Mouse (Mus musculus) liver, embryonic 11.5 days (tissue): ENCODE measurements around the gene Irx6. TPM values are rescaled to one million over a fixed set of nuclear protein-coding genes. Genes with fewer than 3 reads are reported as not detected.

Source experiments
- ATAC-seq: fragments of 200-750 bp; cut with Nextera tagmentation; replicated peaks from 2 replicates; pipeline ENCODE4 v1.8.0; 2017; ENCODE audit warnings: moderate number of reproducible peaks, mild to moderate bottlenecking, moderate TSS enrichment, moderate library complexity; ENCODE audit not compliant: low FRiP score
- DNase-seq: peaks from one replicate; pipeline ENCODE4 v3.0.0-alpha.2; 2017; ENCODE audit warnings: low spot score
- H3K27ac ChIP-seq: fragments of 300-500 bp; sonication (generic); 2 replicates; pipeline ENCODE4 v1.5.1; 2014; ENCODE audit warnings: mild to moderate bottlenecking, low read depth, low read length, control low read depth
- H3K27me3 ChIP-seq: fragments of 300-500 bp; sonication (generic); replicated peaks from 2 replicates; pipeline ENCODE4 v1.6.1; 2014; ENCODE audit warnings: low read length, mixed read lengths; ENCODE audit not compliant: control insufficient read depth, insufficient read depth
- H3K36me3 ChIP-seq: fragments of 300-500 bp; sonication (generic); 2 replicates; pipeline ENCODE4 v1.6.1; 2014; ENCODE audit warnings: mild to moderate bottlenecking, low read length, moderate library complexity, mixed read lengths; ENCODE audit not compliant: control insufficient read depth, insufficient read depth
- H3K4me1 ChIP-seq: fragments of 300-500 bp; sonication (generic); replicated peaks from 2 replicates; pipeline ENCODE4 v1.6.1; 2014; ENCODE audit warnings: low read length, mixed read lengths; ENCODE audit not compliant: control insufficient read depth, insufficient read depth
- H3K4me2 ChIP-seq: fragments of 300-500 bp; sonication (generic); 2 replicates; pipeline ENCODE4 v1.6.1; 2014; ENCODE audit warnings: mild to moderate bottlenecking, control low read depth, moderate library complexity
- H3K4me3 ChIP-seq: fragments of 300-500 bp; sonication (generic); 2 replicates; pipeline ENCODE4 v1.5.1; 2014; ENCODE audit warnings: low read depth, low read length, control low read depth
- H3K9ac ChIP-seq: fragments of 300-500 bp; sonication (generic); 2 replicates; pipeline ENCODE4 v1.6.1; 2014; ENCODE audit warnings: low read depth, low read length, control low read depth
- H3K9me3 ChIP-seq: fragments of 300-500 bp; sonication (generic); 2 replicates; pipeline ENCODE4 v1.6.1; 2016; ENCODE audit warnings: low read length, inconsistent platforms, mixed read lengths; ENCODE audit not compliant: control insufficient read depth
- WGBS: fragments of 180-500 bp; shearing (Covaris S2); extraction: QIAGEN DNeasy Blood & Tissue Kit; methylation state at CpG from one replicate; pipeline ENCODE4 v1.1.7; 2014; 5-methylcytosine and 5-hydroxymethylcytosine counted together
- polyA plus RNA-seq: library from polyadenylated mRNA; unstranded; fragments of >200 nt; fragmentation: Nextera tagmentation; extraction: Ambion mirVana; gene quantifications from 2 replicates; pipeline ENCODE4 v1.2.1, GENCODE M21; 2014

Irx6 gene
- polyA plus RNA-seq, 1 experiment from 2014 or later: not detected

GRCm38 (mm10) chr8:92671892-92672291, 2.2 kb upstream of the Irx6 start:
- Histone ChIP-seq H3K9ac (no peak overlapping the region), H3K27me3 (peaks cover 49% of the 10 kb centered on the region), H3K4me3 (no peak overlapping the region), H3K36me3 (no peaks in the 10 kb centered on the region), H3K4me2 (no peak overlapping the region), H3K27ac (no peak overlapping the region), H3K4me1 (no peaks in the 10 kb centered on the region; the same call in 1 of the 2 replicates), H3K9me3 (no peaks in the 10 kb centered on the region)
- 81% methylated on average over 4 of the region's 4 CpGs for WGBS
- ATAC-seq (no peak), DNase-seq (no peak)

DNA sequence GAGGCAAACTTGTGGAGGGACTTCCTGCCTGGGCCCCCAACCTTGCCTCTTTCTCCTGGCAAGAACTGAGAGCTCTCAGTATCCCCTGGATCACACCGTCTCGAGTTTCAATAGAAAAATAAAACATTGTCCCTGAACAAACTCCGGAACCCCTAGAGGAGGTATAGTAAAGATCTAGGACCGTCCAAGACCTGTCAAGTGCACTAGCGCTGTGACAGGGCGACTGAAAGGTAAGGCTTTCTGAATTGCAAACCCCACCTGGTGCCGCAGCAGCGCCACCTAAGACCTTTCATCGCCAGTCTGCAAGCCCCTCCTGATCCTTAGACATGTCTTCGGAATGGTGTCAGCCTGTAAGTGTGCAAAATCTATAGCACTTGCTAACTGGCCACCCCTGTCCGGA, 987 bp upstream of the Irx6 start:
- H3K36me3 ChIP-seq: no peaks in the 10 kb centered on the region
- peaks cover 61% of the 10 kb centered on the region for H3K27me3 ChIP-seq
- peak overlapping the region; percentile 41; the same call in 1 of the 2 replicates for H3K4me3 ChIP-seq
- H3K27ac ChIP-seq: no peak overlapping the region
- H3K4me1 ChIP-seq: no peaks in the 10 kb centered on the region; the same call in 1 of the 2 replicates
- no peak overlapping the region for H3K9ac ChIP-seq
- no peaks in the 10 kb centered on the region for H3K9me3 ChIP-seq
- ATAC-seq: no peak
- DNase-seq: no peak
- 7% methylated on average over 11 of the region's 11 CpGs for WGBS
- peak overlapping the region; percentile 64 for H3K4me2 ChIP-seq

- DNase-seq (peak; percentile 38), ATAC-seq (0 out of 2 replicates have a peak, but pooled peaks have one; percentile 26)
- Histone ChIP-seq H3K9me3 (no peaks in the 10 kb centered on the region), H3K27ac (no peak overlapping the region), H3K4me1 (no peaks in the 10 kb centered on the region; the same call in 1 of the 2 replicates), H3K27me3 (peaks cover 67% of the 10 kb centered on the region), H3K4me3 (peak overlapping the region; percentile 41), H3K4me2 (peak overlapping the region; percentile 64), H3K36me3 (no peaks in the 10 kb centered on the region), H3K9ac (no peak overlapping the region)
- WGBS: 2% methylated on average over 29 of the region's 30 CpGs
Measured at GRCm38 (mm10) chr8:92673555-92674243, 389 bp upstream of the Irx6 start.

DNA sequence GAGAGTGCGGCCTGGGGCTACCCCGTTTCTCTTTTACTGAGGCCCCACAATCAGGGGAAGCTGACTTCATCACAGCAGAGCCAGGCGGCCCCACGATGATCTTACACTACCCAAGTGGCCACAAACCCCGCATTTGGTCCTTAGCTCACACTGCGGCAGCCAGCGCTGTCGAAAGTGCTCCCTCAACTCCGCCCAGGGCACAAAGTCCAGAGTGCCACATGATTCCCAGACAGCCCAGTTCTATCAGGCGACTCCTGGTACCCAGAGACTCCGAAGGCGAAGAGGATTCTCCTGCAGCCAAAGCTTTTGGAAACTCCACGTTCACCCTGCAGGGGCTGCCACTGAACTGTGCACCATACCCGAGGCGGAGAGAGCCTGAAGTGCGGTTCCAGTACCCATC, 4.3 kb downstream of the Irx6 start:
- WGBS: 12% methylated on average over 16 of the region's 16 CpGs
- no peak overlapping the region for H3K27ac ChIP-seq

GRCm38 (mm10) chr8:92697361-92697760, 23.3 kb downstream of the Irx6 start:
- H3K36me3 ChIP-seq: no peaks in the 10 kb centered on the region
- no peaks in the 10 kb centered on the region for H3K4me1 ChIP-seq
- no peak overlapping the region for H3K27ac ChIP-seq
- WGBS: 83% methylated on average over 5 of the region's 5 CpGs
- no peaks in the 10 kb centered on the region for H3K9me3 ChIP-seq
- H3K9ac ChIP-seq: no peak overlapping the region
- H3K27me3 ChIP-seq: no peaks in the 10 kb centered on the region
- ATAC-seq: no peak
- DNase-seq: no peak
- no peak overlapping the region for H3K4me3 ChIP-seq
- H3K4me2 ChIP-seq: no peak overlapping the region

More for the DNA sequence above, 4.3 kb downstream of the Irx6 start:
- Histone ChIP-seq H3K27me3 (peaks cover 73% of the 10 kb centered on the region), H3K4me3 (0 out of 2 replicates have a peak overlapping the region, but pooled peaks have one; percentile 14), H3K9ac (no peak overlapping the region), H3K9me3 (no peaks in the 10 kb centered on the region), H3K4me1 (no peaks in the 10 kb centered on the region; the same call in 1 of the 2 replicates), H3K36me3 (no peaks in the 10 kb centered on the region), H3K4me2 (peak overlapping the region; percentile 37)
- DNase-seq: no peak
- no peak for ATAC-seq

- Histone ChIP-seq H3K27me3 (no peaks in the 10 kb centered on the region), H3K4me1 (no peaks in the 10 kb centered on the region), H3K36me3 (no peaks in the 10 kb centered on the region), H3K27ac (no peak overlapping the region), H3K9ac (no peak overlapping the region), H3K9me3 (no peaks in the 10 kb centered on the region), H3K4me3 (no peak overlapping the region), H3K4me2 (no peak overlapping the region)
- 73% methylated on average over 3 of the region's 3 CpGs for WGBS
- ATAC-seq: no peak
- no peak for DNase-seq
Measured at GRCm38 (mm10) chr8:92698411-92698810, 24.3 kb downstream of the Irx6 start.

DNA sequence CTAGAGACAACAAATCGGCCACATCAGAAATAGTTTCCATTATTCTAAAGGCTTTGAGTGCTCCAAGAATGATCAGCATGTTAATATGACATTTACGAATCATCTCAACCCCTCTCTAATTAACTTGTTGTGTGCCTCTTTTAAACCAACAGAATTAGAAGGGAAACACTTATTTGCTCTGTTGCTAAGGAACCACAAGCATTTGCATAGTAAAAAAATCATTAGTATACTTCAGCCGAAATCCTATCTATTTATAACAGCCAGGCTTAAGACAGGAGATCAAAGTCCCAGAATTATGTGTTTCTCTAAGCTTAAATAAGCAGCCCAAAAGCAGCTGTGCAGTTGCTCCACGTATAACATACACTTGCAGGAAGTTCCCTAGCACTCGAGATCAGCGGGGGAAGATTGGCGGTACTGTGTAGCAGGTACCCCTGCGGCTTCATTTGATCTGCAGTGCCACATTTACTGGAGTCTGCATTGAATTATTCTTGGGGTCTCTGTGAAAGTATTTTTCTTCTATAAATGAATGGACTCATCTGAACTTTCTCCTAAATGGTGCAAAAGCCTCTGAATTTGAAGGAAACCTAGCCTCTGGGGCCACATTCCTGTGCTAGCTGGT, 25.9 kb downstream of the Irx6 start:
- no peaks in the 10 kb centered on the region for H3K36me3 ChIP-seq
- no peaks in the 10 kb centered on the region for H3K4me1 ChIP-seq
- no peak overlapping the region for H3K27ac ChIP-seq
- H3K4me3 ChIP-seq: no peak overlapping the region
- no peak for ATAC-seq
- 74% methylated on average over 8 of the region's 8 CpGs for WGBS
- H3K9ac ChIP-seq: no peak overlapping the region
- no peak overlapping the region for H3K4me2 ChIP-seq
- DNase-seq: no peak
- H3K9me3 ChIP-seq: no peaks in the 10 kb centered on the region
- H3K27me3 ChIP-seq: no peaks in the 10 kb centered on the region

DNA sequence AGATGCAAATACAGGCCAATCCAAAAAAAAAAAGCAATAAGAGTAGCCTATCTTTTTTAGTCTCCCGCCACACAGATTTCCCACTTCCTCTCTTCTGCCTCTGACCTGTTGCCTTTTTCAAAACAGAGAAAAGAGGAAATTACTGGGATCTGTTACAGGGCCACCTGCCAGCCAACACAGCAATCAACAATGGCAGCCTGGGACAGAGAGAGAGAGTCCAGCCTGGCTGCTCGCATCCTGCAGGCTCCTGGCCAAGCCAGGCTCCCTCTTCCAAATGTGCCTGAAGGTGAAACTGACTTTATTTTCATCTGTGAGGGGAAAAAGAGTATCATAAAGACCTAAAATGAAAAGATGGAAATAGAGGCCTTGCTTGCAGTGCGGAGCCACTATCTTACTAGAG, 29.3 kb downstream of the Irx6 start:
- no peak overlapping the region for H3K27ac ChIP-seq

GRCm38 (mm10) chr8:92706311-92706710, 32.2 kb downstream of the Irx6 start:
- no peak overlapping the region for H3K4me2 ChIP-seq
- 44% methylated on average over 2 of the region's 2 CpGs for WGBS
- no peak for ATAC-seq
- H3K4me3 ChIP-seq: no peak overlapping the region
- DNase-seq: no peak
- no peaks in the 10 kb centered on the region for H3K4me1 ChIP-seq
- no peaks in the 10 kb centered on the region for H3K9me3 ChIP-seq
- H3K9ac ChIP-seq: no peak overlapping the region
- H3K27me3 ChIP-seq: no peaks in the 10 kb centered on the region
- no peaks in the 10 kb centered on the region for H3K36me3 ChIP-seq
- no peak overlapping the region for H3K27ac ChIP-seq

More for the DNA sequence above, 29.3 kb downstream of the Irx6 start:
- Histone ChIP-seq H3K4me1 (no peaks in the 10 kb centered on the region), H3K4me2 (no peak overlapping the region), H3K9ac (no peak overlapping the region), H3K9me3 (no peaks in the 10 kb centered on the region), H3K27me3 (no peaks in the 10 kb centered on the region), H3K36me3 (no peaks in the 10 kb centered on the region), H3K4me3 (no peak overlapping the region)
- no peak for ATAC-seq
- no peak for DNase-seq
- 69% methylated on average over 3 of the region's 3 CpGs for WGBS
